Mouse (Mus musculus) spleen, postnatal 0 days (tissue): ENCODE results near the gene Abhd2. TPM values are rescaled to one million over a fixed set of nuclear protein-coding genes. Genes with fewer than 3 reads are reported as not detected.

Source experiments
- polyA plus RNA-seq: library from polyadenylated mRNA; unstranded; fragments of >200 nt; fragmentation: Nextera tagmentation; extraction: Ambion mirVana; gene quantifications from 2 replicates; pipeline ENCODE4 v1.2.1, GENCODE M21; 2015

The Abhd2 gene
- polyA plus RNA-seq = 7.3 and 7.6 TPM in 2 replicates

DNA sequence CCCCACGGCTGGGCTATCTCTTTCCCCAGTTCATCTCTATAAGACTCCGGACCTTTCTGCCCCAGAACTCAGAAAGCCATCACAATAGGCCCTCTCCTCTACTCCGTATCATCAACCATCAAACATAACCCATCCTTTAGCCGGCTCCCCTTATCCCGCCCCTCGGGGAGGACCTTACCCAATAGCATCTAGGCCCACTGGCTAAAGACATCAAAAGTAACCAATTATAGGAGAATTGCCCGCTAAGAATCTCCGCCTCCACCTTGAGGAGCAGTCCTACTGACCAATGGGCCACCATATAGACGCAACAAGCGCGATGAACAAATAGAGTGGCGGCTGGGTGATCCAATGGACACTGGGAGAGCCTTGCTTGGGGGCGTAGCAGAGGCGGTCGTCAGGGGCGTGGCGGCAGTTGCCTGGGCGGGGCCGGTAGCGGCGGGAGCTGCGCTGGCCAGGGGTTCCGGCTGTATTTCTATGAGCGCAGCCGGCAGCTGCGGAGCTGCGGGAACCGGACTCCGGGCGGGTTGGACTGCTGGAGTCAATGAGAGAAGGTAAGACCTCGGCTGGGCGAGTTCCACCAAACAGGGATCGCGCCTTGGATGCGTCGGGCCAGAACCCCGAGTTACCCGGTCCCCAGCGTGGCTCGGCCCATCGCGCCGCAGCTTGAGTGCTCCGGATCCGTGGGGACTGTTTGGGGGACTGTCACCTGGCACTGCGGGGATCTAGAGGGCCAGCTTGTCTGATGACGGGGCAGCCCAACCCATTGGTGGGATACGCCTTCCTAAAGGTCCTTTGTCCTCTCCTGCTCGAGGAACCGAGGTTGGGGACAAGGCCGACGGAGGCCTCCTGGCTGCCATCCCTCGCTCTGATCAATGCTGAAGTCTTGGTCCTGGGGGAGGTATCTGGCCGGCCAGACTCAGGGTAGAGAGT is at the start of gene Abhd2:
Abhd2 (plus strand) TSS at position 411 of the 930 bp plus-strand sequence.

DNA sequence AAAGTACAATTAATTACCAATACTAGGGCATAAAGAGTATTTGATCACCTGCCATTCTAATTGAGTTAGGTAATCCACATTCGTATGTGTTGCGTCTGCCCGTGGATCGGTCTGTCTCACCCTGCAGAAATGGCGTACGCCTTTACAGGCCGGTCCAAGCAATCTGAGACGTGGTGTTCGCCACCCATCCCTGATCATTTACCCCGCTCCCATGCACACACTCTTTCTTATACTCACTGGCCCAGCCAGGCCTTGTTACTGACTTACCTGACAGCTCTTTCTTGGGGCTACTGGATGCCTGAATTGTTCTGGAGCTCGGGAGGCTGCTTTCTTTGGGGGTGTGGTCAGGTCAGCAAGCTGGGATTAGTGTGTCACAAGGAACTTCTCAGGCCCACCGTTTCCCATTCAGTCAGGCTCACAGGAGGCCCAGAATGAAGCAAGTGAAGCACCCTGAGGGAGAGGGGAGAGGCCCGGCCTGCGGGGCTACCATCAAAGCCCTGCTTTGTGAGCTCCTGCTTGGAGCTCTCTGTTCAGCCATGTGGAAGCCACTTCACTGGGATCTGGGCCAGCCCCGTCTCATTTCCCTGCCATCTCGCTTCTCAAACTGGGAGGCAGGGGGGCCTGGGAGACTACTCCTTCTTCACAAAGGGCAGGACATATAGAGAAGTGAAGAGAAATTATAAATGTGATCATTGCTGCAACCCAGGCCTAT is 113.6 kb downstream of the Abhd2 start, which contains the start of gene Rlbp1:
Rlbp1 (minus strand) TSS at position 627 of the 712 bp plus-strand sequence.

DNA sequence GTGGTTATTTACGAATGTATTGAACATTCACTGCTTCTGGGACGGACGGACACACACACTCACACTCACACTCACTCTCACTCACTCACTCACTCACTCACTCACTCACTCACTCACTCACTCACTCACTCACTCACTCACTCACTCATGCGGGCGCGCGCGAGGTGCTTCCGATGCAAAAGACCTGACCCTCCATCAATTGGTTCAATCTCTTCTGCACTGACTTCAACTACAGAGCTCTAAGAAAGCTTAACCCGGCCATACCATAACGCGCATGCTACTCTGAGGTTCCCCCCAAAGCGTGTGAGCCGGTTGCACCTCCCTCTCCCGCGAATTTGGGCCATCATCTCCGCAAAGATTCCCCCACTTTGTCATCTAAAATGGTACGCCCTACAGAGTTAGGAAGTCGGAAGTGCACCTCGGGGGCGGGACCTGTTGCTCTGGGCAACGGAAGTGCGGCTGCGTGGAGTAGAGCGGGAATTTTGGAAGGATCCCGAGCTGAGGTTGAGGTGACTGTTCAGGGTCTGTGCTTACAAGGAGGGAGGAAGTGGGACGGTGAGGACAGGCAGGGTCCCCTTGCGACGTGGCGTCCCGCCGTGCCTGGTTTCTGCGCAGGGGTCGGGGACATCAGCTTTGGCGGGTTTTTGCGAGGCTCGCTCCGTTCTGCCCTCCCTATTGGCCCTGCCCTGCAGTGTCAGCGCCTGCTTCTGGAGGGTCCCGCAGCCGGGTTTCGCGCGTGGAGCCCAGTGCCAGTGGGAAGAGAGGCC is 119.1 kb downstream of the Abhd2 start, which contains the start of gene Fanci:
Fanci (plus strand) TSS at position 47 of the 767 bp plus-strand sequence.

Other genes starting within 250 kb of the Abhd2 start
- gene Acan, start 219.7 kb upstream of the Abhd2 start, polyA plus RNA-seq = 0.26 and 0.29 TPM in 2 replicates
- 0.28 and 0.47 TPM in 2 replicates for gene Hapln3, start 142.2 kb upstream of the Abhd2 start, polyA plus RNA-seq
- 64.6 and 89.0 TPM in 2 replicates for gene Mfge8, start 124.1 kb upstream of the Abhd2 start, polyA plus RNA-seq
- gene Rlbp1, start 113.8 kb downstream of the Abhd2 start, polyA plus RNA-seq = 0.12 TPM in 1 of 2 replicates, not detected in the other
- 8.7 and 8.9 TPM in 2 replicates for gene Fanci, start 118.7 kb downstream of the Abhd2 start, polyA plus RNA-seq
- gene Polg, start 193.2 kb downstream of the Abhd2 start, polyA plus RNA-seq = 20.8 and 26.1 TPM in 2 replicates